Mouse (Mus musculus) lung, embryonic 14.5 days (tissue): ENCODE data around the gene Ndufa8. TPM values are rescaled to one million over a fixed set of nuclear protein-coding genes. Genes with fewer than 3 reads are reported as not detected.

ENCODE experiments used
- ATAC-seq: fragments of 200-750 bp; cut with Nextera tagmentation; 2 replicates; pipeline ENCODE4 v1.8.0; 2017; ENCODE audit warnings: mild to moderate bottlenecking, moderate TSS enrichment, moderate library complexity; ENCODE audit not compliant: insufficient read depth
- DNase-seq: peaks from one replicate; pipeline ENCODE4 v3.0.0-alpha.2; 2015
- H3K27ac ChIP-seq: fragments of 300-500 bp; sonication (generic); 2 replicates; pipeline ENCODE4 v1.5.1; 2014; ENCODE audit warnings: low read depth, mild to moderate bottlenecking, moderate library complexity
- H3K27me3 ChIP-seq: fragments of 300-500 bp; sonication (generic); 2 replicates; pipeline ENCODE4 v1.6.1; 2014; ENCODE audit warnings: low read length, control low read depth; ENCODE audit not compliant: insufficient read depth
- H3K36me3 ChIP-seq: fragments of 300-500 bp; sonication (generic); 2 replicates; pipeline ENCODE4 v1.6.1; 2014; ENCODE audit warnings: control low read depth; ENCODE audit not compliant: insufficient read depth
- H3K4me1 ChIP-seq: fragments of 300-500 bp; sonication (generic); 2 replicates; pipeline ENCODE4 v1.6.1; 2014; ENCODE audit warnings: antibody characterized with exemption, control low read depth; ENCODE audit not compliant: insufficient read depth
- H3K4me2 ChIP-seq: fragments of 300-500 bp; sonication (generic); 2 replicates; pipeline ENCODE4 v1.6.1; 2014; ENCODE audit warnings: mild to moderate bottlenecking
- H3K4me3 ChIP-seq: fragments of 300-500 bp; sonication (generic); 2 replicates; pipeline ENCODE4 v1.5.1; 2014; ENCODE audit warnings: low read depth, low read length
- H3K9ac ChIP-seq: fragments of 300-500 bp; sonication (generic); 2 replicates; pipeline ENCODE4 v1.6.1; 2014
- H3K9me3 ChIP-seq: fragments of 300-500 bp; sonication (generic); 2 replicates; pipeline ENCODE4 v1.6.1; 2016; ENCODE audit warnings: low read depth, low read length, control low read depth
- CTCF ChIP-seq: IDR thresholded peaks from 2 replicates; pipeline ENCODE4 v1.5.1; 2016; ENCODE audit warnings: antibody characterized with exemption, low read depth
- WGBS: fragments of 180-500 bp; shearing (Covaris S2); extraction: QIAGEN DNeasy Blood & Tissue Kit; methylation state at CpG from one replicate; pipeline ENCODE4 v1.1.7; 2014; 5-methylcytosine and 5-hydroxymethylcytosine counted together
- polyA plus RNA-seq: library from polyadenylated mRNA; unstranded; fragments of >200 nt; fragmentation: Nextera tagmentation; extraction: Ambion mirVana; gene quantifications from 2 replicates; pipeline ENCODE4 v1.2.1, GENCODE M21; 2014

The Ndufa8 gene
- polyA plus RNA-seq, 1 experiment from 2014 or later, result 247 TPM

GRCm38 (mm10) chr2:36008071-36008470 is 41.1 kb downstream of the Ndufa8 start:
- no peaks in the 10 kb centered on the region for H3K36me3 ChIP-seq
- H3K9me3 ChIP-seq, result no peaks in the 10 kb centered on the region
- no peaks in the 10 kb centered on the region; the same call in 1 of the 2 replicates for H3K4me1 ChIP-seq
- H3K4me2 ChIP-seq, result no peak overlapping the region
- peak; percentile 86 for TF ChIP-seq CTCF
- ATAC-seq, result no peak
- peak; percentile 84 for DNase-seq
- peaks cover 9% of the 10 kb centered on the region for H3K27me3 ChIP-seq
- 22% methylated on average over 1 of the region's 1 CpGs for WGBS
- H3K27ac ChIP-seq, result no peak overlapping the region
- H3K4me3 ChIP-seq, result no peak overlapping the region
- H3K9ac ChIP-seq, result no peak overlapping the region

- Histone ChIP-seq H3K27me3 (no peaks in the 10 kb centered on the region), H3K4me1 (no peaks in the 10 kb centered on the region), H3K9me3 (no peaks in the 10 kb centered on the region), H3K36me3 (no peaks in the 10 kb centered on the region), H3K9ac (no peak overlapping the region), H3K4me3 (no peak overlapping the region), H3K27ac (no peak overlapping the region), H3K4me2 (no peak overlapping the region)
- TF ChIP-seq CTCF, result no peak
- DNase-seq (no peak), ATAC-seq (no peak)
- WGBS, result 41% methylated on average over 6 of the region's 6 CpGs
Measured at GRCm38 (mm10) chr2:36002188-36002587, 47.0 kb downstream of the Ndufa8 start.

GRCm38 (mm10) chr2:36000390-36000789 is 48.8 kb downstream of the Ndufa8 start:
- no peak for DNase-seq
- H3K4me2 ChIP-seq, result no peak overlapping the region
- H3K36me3 ChIP-seq, result no peaks in the 10 kb centered on the region
- TF ChIP-seq CTCF, result no peak
- no peak overlapping the region for H3K27ac ChIP-seq
- no peak for ATAC-seq
- no peak overlapping the region for H3K9ac ChIP-seq
- 23% methylated on average over 1 of the region's 1 CpGs for WGBS
- no peak overlapping the region for H3K4me3 ChIP-seq
- no peaks in the 10 kb centered on the region for H3K4me1 ChIP-seq
- H3K27me3 ChIP-seq, result no peaks in the 10 kb centered on the region
- no peaks in the 10 kb centered on the region for H3K9me3 ChIP-seq

DNA sequence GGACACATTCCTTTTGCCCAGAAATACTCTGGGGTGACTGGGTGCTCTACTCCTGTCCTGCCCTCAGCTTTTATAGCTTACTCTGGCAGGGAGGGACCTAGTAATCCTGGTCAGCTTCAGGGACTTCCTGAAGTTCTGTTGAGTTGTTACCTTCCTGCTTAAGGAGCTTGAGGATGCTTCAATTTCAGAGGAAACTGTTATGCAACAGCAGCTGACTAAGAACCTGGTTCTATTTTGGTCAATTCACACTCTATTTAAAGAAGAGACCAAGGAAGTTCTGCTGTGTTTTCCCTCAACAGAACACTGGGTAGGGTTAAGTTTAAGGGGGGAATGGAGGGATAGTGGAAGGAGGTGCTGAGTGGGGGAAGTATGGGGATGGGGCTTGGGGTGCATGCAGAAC is 50.0 kb downstream of the Ndufa8 start:
- Histone ChIP-seq H3K4me3 (no peak overlapping the region), H3K27me3 (no peaks in the 10 kb centered on the region), H3K9ac (no peak overlapping the region), H3K27ac (no peak overlapping the region), H3K4me2 (no peak overlapping the region), H3K4me1 (no peaks in the 10 kb centered on the region), H3K36me3 (no peaks in the 10 kb centered on the region), H3K9me3 (no peaks in the 10 kb centered on the region)
- ATAC-seq (no peak), DNase-seq (no peak)
- no peak for TF ChIP-seq CTCF

GRCm38 (mm10) chr2:35998416-35998815 is 50.8 kb downstream of the Ndufa8 start:
- no peak for DNase-seq
- 75% methylated on average over 5 of the region's 5 CpGs for WGBS

DNA sequence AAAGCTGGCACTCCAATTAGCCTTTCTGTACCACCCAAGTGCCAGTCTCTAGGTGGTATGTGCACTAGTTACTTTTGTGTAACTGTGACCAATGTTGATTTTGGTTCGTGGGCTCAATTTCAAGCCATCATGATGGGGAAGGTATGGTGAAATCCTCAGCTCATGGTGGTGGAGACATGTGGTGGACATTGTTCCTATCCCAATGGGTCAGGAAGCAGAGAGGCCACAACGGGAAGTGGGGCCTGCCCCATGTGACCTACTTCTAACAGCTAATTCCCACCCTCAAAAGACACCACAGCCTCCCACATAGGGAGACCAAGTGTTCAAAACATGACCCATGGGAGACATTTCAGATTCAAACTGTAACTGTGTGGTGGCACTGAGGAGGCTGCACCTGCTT is 52.5 kb downstream of the Ndufa8 start:
- Histone ChIP-seq H3K27me3 (no peaks in the 10 kb centered on the region), H3K4me3 (no peak overlapping the region), H3K4me1 (no peaks in the 10 kb centered on the region), H3K4me2 (no peak overlapping the region), H3K9me3 (no peaks in the 10 kb centered on the region), H3K36me3 (no peaks in the 10 kb centered on the region), H3K9ac (no peak overlapping the region), H3K27ac (no peak overlapping the region)
- no peak for DNase-seq
- TF ChIP-seq CTCF, result no peak
- 66% methylated on average over 2 of the region's 2 CpGs for WGBS
- no peak for ATAC-seq

More at GRCm38 (mm10) chr2:35998416-35998815, 50.8 kb downstream of the Ndufa8 start:
- Histone ChIP-seq H3K36me3 (no peaks in the 10 kb centered on the region), H3K4me2 (no peak overlapping the region), H3K9me3 (no peaks in the 10 kb centered on the region), H3K4me3 (no peak overlapping the region), H3K27ac (no peak overlapping the region), H3K9ac (no peak overlapping the region), H3K27me3 (no peaks in the 10 kb centered on the region), H3K4me1 (no peaks in the 10 kb centered on the region)
- no peak for ATAC-seq
- no peak for TF ChIP-seq CTCF

GRCm38 (mm10) chr2:35994303-35994702 is 54.9 kb downstream of the Ndufa8 start:
- Histone ChIP-seq H3K36me3 (no peaks in the 10 kb centered on the region), H3K9me3 (no peaks in the 10 kb centered on the region), H3K27me3 (no peaks in the 10 kb centered on the region), H3K4me2 (no peak overlapping the region), H3K9ac (no peak overlapping the region), H3K27ac (no peak overlapping the region), H3K4me1 (no peaks in the 10 kb centered on the region), H3K4me3 (no peak overlapping the region)
- DNase-seq (no peak), ATAC-seq (no peak)
- TF ChIP-seq CTCF, result no peak
- 64% methylated on average over 6 of the region's 6 CpGs for WGBS

- WGBS, result 77% methylated on average over 2 of the region's 2 CpGs
- no peaks in the 10 kb centered on the region for H3K4me1 ChIP-seq
- H3K4me2 ChIP-seq, result no peak overlapping the region
- no peak overlapping the region for H3K9ac ChIP-seq
- no peak overlapping the region for H3K27ac ChIP-seq
- ATAC-seq (no peak), DNase-seq (no peak)
- H3K4me3 ChIP-seq, result no peak overlapping the region
- no peaks in the 10 kb centered on the region for H3K27me3 ChIP-seq
- no peak for TF ChIP-seq CTCF
- no peaks in the 10 kb centered on the region for H3K36me3 ChIP-seq
- no peaks in the 10 kb centered on the region for H3K9me3 ChIP-seq
Measured at GRCm38 (mm10) chr2:35993481-35993880, 55.7 kb downstream of the Ndufa8 start.
